Mouse (Mus musculus): ENCODE data around the gene Kptn. TPM values are rescaled to one million over a fixed set of nuclear protein-coding genes. Genes with fewer than 3 reads are reported as not detected.
A peak's percentile ranks its signal among the peaks of the same experiment; 100 is the strongest.

The Kptn gene
- polyA plus RNA-seq, 1 experiment: 23.2 TPM

- 35% methylated on average over 27 of the region's 27 CpGs for WGBS
- Histone ChIP-seq H3K36me3 (ENCODE audit: control insufficient read depth, insufficient read depth, low read length) (no peaks in the 10 kb centered on the region), H3K4me1 (ENCODE audit: control insufficient read depth, insufficient read depth, insufficient read length) (no peaks in the 10 kb centered on the region), H3K27ac (ENCODE audit: insufficient read depth, low read length) (no peak overlapping the region), H3K4me3 (ENCODE audit: extremely low read depth, insufficient read depth, insufficient read length) (no peak overlapping the region), H3K27me3 (ENCODE audit: control insufficient read depth, insufficient read depth, low read length) (0 out of 2 replicates have a peak, but pooled peaks cover 2% of the 10 kb centered on the region)
- DNase-seq (ENCODE audit: low read depth in 1 of 2, low spot score in 2 of 2): no peak
- TF ChIP-seq POLR2A (IDR thresholded peaks at IDR 0.05; ENCODE audit: low read depth, low read length): no peak
Measured at GRCm38 (mm10) chr7:16146489-16147410, 27.1 kb downstream of the Kptn start.

GRCm38 (mm10) chr7:16147643-16148042 is 27.9 kb downstream of the Kptn start:
- DNase-seq (ENCODE audit: low read depth in 1 of 2, low spot score in 2 of 2): peak in 1 of 2 experiments; percentile 26
- Histone ChIP-seq H3K27ac (ENCODE audit: insufficient read depth, low read length) (no peak overlapping the region), H3K36me3 (ENCODE audit: control insufficient read depth, insufficient read depth, low read length) (no peaks in the 10 kb centered on the region), H3K27me3 (ENCODE audit: control insufficient read depth, insufficient read depth, low read length) (0 out of 2 replicates have a peak, but pooled peaks cover 2% of the 10 kb centered on the region), H3K4me3 (ENCODE audit: extremely low read depth, insufficient read depth, insufficient read length) (no peak overlapping the region), H3K4me1 (ENCODE audit: control insufficient read depth, insufficient read depth, insufficient read length) (no peaks in the 10 kb centered on the region)
- TF ChIP-seq CTCF (IDR thresholded peaks at IDR 0.05; ENCODE audit: extremely low read depth, insufficient read depth, insufficient read length, insufficient replicate concordance) (no peak), POLR2A (IDR thresholded peaks at IDR 0.05; ENCODE audit: low read depth, low read length) (no peak)
- 18% methylated on average over 15 of the region's 15 CpGs for WGBS

DNA sequence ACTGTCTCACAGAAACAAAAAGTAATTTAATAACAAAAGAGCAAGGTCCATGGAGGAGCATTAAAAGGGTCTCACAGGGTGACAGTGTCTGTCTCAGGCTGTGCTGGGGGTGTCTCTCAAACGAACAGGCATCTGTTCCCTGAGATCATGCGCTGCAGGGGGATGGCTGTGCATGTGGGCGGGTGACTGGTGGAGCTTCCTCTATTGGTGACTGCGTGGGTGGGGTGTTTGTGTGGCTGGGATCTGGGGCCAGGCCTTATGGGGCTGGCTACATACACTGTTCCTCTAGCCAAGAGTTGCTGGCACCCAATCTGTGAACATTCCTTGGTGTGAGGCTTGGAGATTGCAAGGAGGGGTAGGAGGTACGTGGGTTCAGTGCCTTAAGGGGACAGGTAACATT is 29.5 kb downstream of the Kptn start:
- TF ChIP-seq CTCF (IDR thresholded peaks at IDR 0.05; ENCODE audit: extremely low read depth, insufficient read depth, insufficient read length, insufficient replicate concordance) (no peak), POLR2A (IDR thresholded peaks at IDR 0.05; ENCODE audit: low read depth, low read length) (no peak)
- no peaks in the 10 kb centered on the region for H3K36me3 ChIP-seq (ENCODE audit: control insufficient read depth, insufficient read depth, low read length)
- 33% methylated on average over 5 of the region's 5 CpGs for WGBS

DNA sequence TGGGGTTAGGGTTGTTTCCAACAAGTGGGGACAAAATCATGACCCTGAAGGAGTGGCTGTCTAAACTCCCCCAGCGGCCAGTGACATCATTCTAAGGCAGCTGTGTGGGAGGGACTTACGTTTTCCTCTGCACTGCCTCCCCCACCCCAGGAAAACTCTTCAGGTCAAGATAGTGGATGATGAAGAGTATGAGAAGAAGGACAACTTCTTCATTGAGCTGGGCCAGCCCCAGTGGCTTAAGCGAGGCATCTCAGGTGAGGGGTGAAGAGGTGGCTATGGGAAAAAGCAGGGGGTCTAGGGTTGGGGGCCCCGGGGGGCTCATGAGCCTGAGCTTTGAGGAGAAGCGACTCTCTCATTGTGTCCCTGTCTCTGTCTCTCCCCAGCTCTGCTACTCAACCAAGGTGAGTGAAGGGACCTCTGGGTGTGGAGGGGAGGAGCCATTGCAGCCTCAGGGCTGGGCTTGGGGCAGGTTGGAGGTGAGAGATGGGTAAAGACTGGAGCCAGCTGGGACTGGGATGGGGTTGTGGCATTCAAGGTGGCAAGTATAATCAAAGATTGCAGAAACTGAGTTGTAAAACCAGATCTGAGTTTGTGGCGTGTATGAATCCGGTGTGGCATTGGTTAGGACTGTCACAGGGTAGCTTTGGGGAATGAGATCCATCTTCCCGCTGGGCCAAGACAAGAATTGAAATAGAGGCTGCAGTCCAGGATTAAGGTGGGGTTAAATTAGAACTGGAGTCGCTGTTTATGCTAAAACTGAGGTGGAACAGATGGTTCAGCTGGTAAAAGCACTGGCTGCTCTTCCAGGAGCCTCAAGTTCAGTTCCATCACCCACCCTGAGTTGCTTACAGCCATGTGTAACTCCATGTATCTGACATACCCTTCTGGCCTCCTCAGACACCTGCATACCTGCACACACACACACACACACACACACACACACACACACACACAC is 30.8 kb downstream of the Kptn start:
- 70% methylated on average over 9 of the region's 9 CpGs for WGBS
- H3K36me3 ChIP-seq (ENCODE audit: control insufficient read depth, insufficient read depth, low read length): no peaks in the 10 kb centered on the region
- H3K4me1 ChIP-seq (ENCODE audit: control insufficient read depth, insufficient read depth, insufficient read length): no peaks in the 10 kb centered on the region
- no peak overlapping the region for H3K4me3 ChIP-seq (ENCODE audit: extremely low read depth, insufficient read depth, insufficient read length)
- TF ChIP-seq CTCF (IDR thresholded peaks at IDR 0.05; ENCODE audit: extremely low read depth, insufficient read depth, insufficient read length, insufficient replicate concordance) (no peak), POLR2A (IDR thresholded peaks at IDR 0.05; ENCODE audit: low read depth, low read length) (no peak)
- 0 out of 2 replicates have a peak, but pooled peaks cover 2% of the 10 kb centered on the region for H3K27me3 ChIP-seq (ENCODE audit: control insufficient read depth, insufficient read depth, low read length)
- no peak for DNase-seq (ENCODE audit: low read depth in 1 of 2, low spot score in 2 of 2)
- H3K27ac ChIP-seq (ENCODE audit: insufficient read depth, low read length): no peak overlapping the region

More for the DNA sequence above, 29.5 kb downstream of the Kptn start:
- H3K27ac ChIP-seq (ENCODE audit: insufficient read depth, low read length): no peak overlapping the region
- H3K27me3 ChIP-seq (ENCODE audit: control insufficient read depth, insufficient read depth, low read length): 0 out of 2 replicates have a peak, but pooled peaks cover 2% of the 10 kb centered on the region
- no peak overlapping the region for H3K4me3 ChIP-seq (ENCODE audit: extremely low read depth, insufficient read depth, insufficient read length)
- no peak for DNase-seq (ENCODE audit: low read depth in 1 of 2, low spot score in 2 of 2)
- H3K4me1 ChIP-seq (ENCODE audit: control insufficient read depth, insufficient read depth, insufficient read length): no peaks in the 10 kb centered on the region

DNA sequence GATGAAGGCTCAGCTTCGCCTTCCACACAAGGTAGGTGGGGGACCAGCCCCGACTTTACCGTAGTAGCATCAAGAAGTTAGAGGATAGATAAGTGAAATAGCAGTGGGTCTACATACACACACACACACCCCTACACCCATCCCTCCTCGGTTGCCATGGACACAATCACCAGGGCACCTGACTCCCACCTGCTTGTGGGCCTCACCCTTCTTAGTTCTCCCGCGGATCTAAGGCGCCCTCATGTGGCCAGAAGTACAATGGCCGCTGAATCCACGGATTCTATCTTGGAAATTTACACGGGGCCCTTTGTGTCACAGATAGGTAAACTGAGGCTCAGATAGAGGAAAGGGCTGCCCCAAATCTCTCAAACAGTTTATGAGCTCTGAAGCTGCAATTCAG is 33.8 kb downstream of the Kptn start:
- TF ChIP-seq CTCF (IDR thresholded peaks at IDR 0.05; ENCODE audit: extremely low read depth, insufficient read depth, insufficient read length, insufficient replicate concordance): peak; percentile 89
- TF ChIP-seq POLR2A (IDR thresholded peaks at IDR 0.05; ENCODE audit: low read depth, low read length): no peak
- DNase-seq (ENCODE audit: low read depth in 1 of 2, low spot score in 2 of 2): peak; percentile 27 to 45
- Histone ChIP-seq H3K27ac (ENCODE audit: insufficient read depth, low read length) (no peak overlapping the region), H3K4me1 (ENCODE audit: control insufficient read depth, insufficient read depth, insufficient read length) (peaks cover under 1% of the 10 kb centered on the region; the same call in 1 of the 2 replicates), H3K4me3 (ENCODE audit: extremely low read depth, insufficient read depth, insufficient read length) (no peak overlapping the region), H3K27me3 (ENCODE audit: control insufficient read depth, insufficient read depth, low read length) (peaks cover 3% of the 10 kb centered on the region; the same call in 1 of the 2 replicates), H3K36me3 (ENCODE audit: control insufficient read depth, insufficient read depth, low read length) (no peaks in the 10 kb centered on the region)
- 19% methylated on average over 10 of the region's 10 CpGs for WGBS

- no peak for TF ChIP-seq CTCF (IDR thresholded peaks at IDR 0.05; ENCODE audit: extremely low read depth, insufficient read depth, insufficient read length, insufficient replicate concordance)
- no peak for TF ChIP-seq POLR2A (IDR thresholded peaks at IDR 0.05; ENCODE audit: low read depth, low read length)
- H3K27ac ChIP-seq (ENCODE audit: insufficient read depth, low read length): no peak overlapping the region
- peaks cover 4% of the 10 kb centered on the region; the same call in 1 of the 2 replicates for H3K4me1 ChIP-seq (ENCODE audit: control insufficient read depth, insufficient read depth, insufficient read length)
- H3K27me3 ChIP-seq (ENCODE audit: control insufficient read depth, insufficient read depth, low read length): peaks cover 6% of the 10 kb centered on the region
- no peak overlapping the region for H3K4me3 ChIP-seq (ENCODE audit: extremely low read depth, insufficient read depth, insufficient read length)
- no peaks in the 10 kb centered on the region for H3K36me3 ChIP-seq (ENCODE audit: control insufficient read depth, insufficient read depth, low read length)
- 58% methylated on average over 9 of the region's 9 CpGs for WGBS
- no peak for DNase-seq (ENCODE audit: low read depth in 1 of 2, low spot score in 2 of 2)
Measured at GRCm38 (mm10) chr7:16155132-16155872, 35.6 kb downstream of the Kptn start.

All from spleen, adult 2 months (tissue).